Mouse (Mus musculus) heart, embryonic 13.5 days (tissue): Measurements from ENCODE around the gene Zfp423. TPM values are rescaled to one million over a fixed set of nuclear protein-coding genes. Genes with fewer than 3 reads are reported as not detected.

Experiments
- ATAC-seq: fragments of 200-750 bp; cut with Nextera tagmentation; 2 replicates; pipeline ENCODE4 v1.8.0; 2017; ENCODE audit warnings: moderate TSS enrichment; ENCODE audit not compliant: insufficient number of reproducible peaks, low FRiP score, low TSS enrichment; ENCODE audit errors: extremely low read depth
- H3K27ac ChIP-seq: fragments of 300-500 bp; sonication (generic); replicated peaks from 2 replicates; pipeline ENCODE4 v1.5.1; 2015; ENCODE audit warnings: moderate library complexity, mild to moderate bottlenecking, inconsistent platforms
- H3K27me3 ChIP-seq: fragments of 300-500 bp; sonication (generic); replicated peaks from 2 replicates; pipeline ENCODE4 v1.6.1; 2015; ENCODE audit warnings: mild to moderate bottlenecking, inconsistent platforms
- H3K36me3 ChIP-seq: fragments of 300-500 bp; sonication (generic); 2 replicates; pipeline ENCODE4 v1.6.1; 2015; ENCODE audit warnings: mild to moderate bottlenecking, inconsistent platforms
- H3K4me1 ChIP-seq: fragments of 300-500 bp; sonication (generic); 2 replicates; pipeline ENCODE4 v1.6.1; 2015; ENCODE audit warnings: inconsistent platforms
- H3K4me2 ChIP-seq: fragments of 300-500 bp; sonication (generic); 2 replicates; pipeline ENCODE4 v1.6.1; 2015; ENCODE audit warnings: inconsistent platforms, mild to moderate bottlenecking, moderate library complexity
- H3K4me3 ChIP-seq: fragments of 300-500 bp; sonication (generic); 2 replicates; pipeline ENCODE4 v1.5.1; 2015; ENCODE audit warnings: moderate library complexity, mild to moderate bottlenecking, inconsistent platforms
- H3K9ac ChIP-seq: fragments of 300-500 bp; sonication (generic); 2 replicates; pipeline ENCODE4 v1.6.1; 2015; ENCODE audit warnings: inconsistent platforms, mild to moderate bottlenecking, moderate library complexity
- H3K9me3 ChIP-seq: fragments of 300-500 bp; sonication (generic); 2 replicates; pipeline ENCODE4 v1.6.1; 2016; ENCODE audit warnings: inconsistent platforms
- WGBS: fragments of 180-500 bp; shearing (Covaris S2); methylation state at CpG from one replicate; pipeline ENCODE4 v1.1.7; 2015; ENCODE audit warnings: mixed read lengths; 5-methylcytosine and 5-hydroxymethylcytosine counted together
- polyA plus RNA-seq: library from polyadenylated mRNA; unstranded; fragments of >200 nt; fragmentation: Nextera tagmentation; extraction: Ambion mirVana; gene quantifications from 2 replicates; pipeline ENCODE4 v1.2.1, GENCODE M21; 2015

The Zfp423 gene
- 4.1 and 4.8 TPM in 2 replicates for polyA plus RNA-seq

- peak; percentile 4; the same call in 1 of the 2 replicates for ATAC-seq
- H3K27me3 ChIP-seq: peaks cover 51% of the 10 kb centered on the region
Observed at GRCm38 (mm10) chr8:87959320-87959920, at the start of gene Zfp423. Gene Zfp423 (minus strand): TSS chr8:87959595.

GRCm38 (mm10) chr8:88006811-88007210 is 47.4 kb upstream of the Zfp423 start:
- H3K36me3 ChIP-seq: no peaks in the 10 kb centered on the region
- 57% methylated on average over 5 of the region's 5 CpGs for WGBS
- peaks cover 9% of the 10 kb centered on the region; the same call in 1 of the 2 replicates for H3K4me1 ChIP-seq
- no peak overlapping the region for H3K4me3 ChIP-seq
- H3K9ac ChIP-seq: no peak overlapping the region
- no peak overlapping the region for H3K4me2 ChIP-seq
- no peak for ATAC-seq
- no peaks in the 10 kb centered on the region for H3K27me3 ChIP-seq
- no peak overlapping the region for H3K27ac ChIP-seq
- no peaks in the 10 kb centered on the region for H3K9me3 ChIP-seq

More at GRCm38 (mm10) chr8:87959320-87959920, at the start of gene Zfp423:
- no peaks in the 10 kb centered on the region for H3K36me3 ChIP-seq
- H3K4me3 ChIP-seq: peak within 1 kb of the TSS; percentile 68
- peak within 1 kb of the TSS; percentile 90 for H3K27ac ChIP-seq
- H3K9ac ChIP-seq: peak within 1 kb of the TSS; percentile 91
- H3K4me1 ChIP-seq: peaks cover 59% of the 10 kb centered on the region
- under 1% methylated on average over 30 of the region's 48 CpGs for WGBS
- peak within 1 kb of the TSS; percentile 92 for H3K4me2 ChIP-seq
- no peaks in the 10 kb centered on the region for H3K9me3 ChIP-seq

- Histone ChIP-seq H3K4me1 (peaks cover 15% of the 10 kb centered on the region), H3K27ac (no peak overlapping the region), H3K36me3 (no peaks in the 10 kb centered on the region), H3K27me3 (peaks cover 3% of the 10 kb centered on the region; the same call in 1 of the 2 replicates), H3K4me3 (no peak overlapping the region), H3K4me2 (peak overlapping the region; percentile 44; the same call in 1 of the 2 replicates), H3K9me3 (no peaks in the 10 kb centered on the region), H3K9ac (no peak overlapping the region)
- 14% methylated on average over 5 of the region's 5 CpGs for WGBS
- no peak for ATAC-seq
Observed at GRCm38 (mm10) chr8:87984778-87985177, 25.4 kb upstream of the Zfp423 start.

GRCm38 (mm10) chr8:87984032-87984431 is 24.6 kb upstream of the Zfp423 start:
- no peak overlapping the region for H3K27ac ChIP-seq
- 0 out of 2 replicates have a peak overlapping the region, but pooled peaks have one; percentile 13 for H3K4me3 ChIP-seq
- H3K36me3 ChIP-seq: no peaks in the 10 kb centered on the region
- H3K4me2 ChIP-seq: peak overlapping the region; percentile 44
- H3K9me3 ChIP-seq: no peaks in the 10 kb centered on the region
- H3K27me3 ChIP-seq: peaks cover 3% of the 10 kb centered on the region; the same call in 1 of the 2 replicates
- WGBS: 26% methylated on average over 8 of the region's 8 CpGs
- ATAC-seq: no peak
- no peak overlapping the region for H3K9ac ChIP-seq
- peaks cover 15% of the 10 kb centered on the region for H3K4me1 ChIP-seq

- no peak overlapping the region for H3K4me2 ChIP-seq
- no peak for ATAC-seq
- no peaks in the 10 kb centered on the region for H3K36me3 ChIP-seq
- no peak overlapping the region for H3K27ac ChIP-seq
- H3K4me1 ChIP-seq: peaks cover 15% of the 10 kb centered on the region
- no peak overlapping the region for H3K9ac ChIP-seq
- H3K27me3 ChIP-seq: peaks cover 3% of the 10 kb centered on the region; the same call in 1 of the 2 replicates
- WGBS: 89% methylated on average over 4 of the region's 4 CpGs
- H3K4me3 ChIP-seq: no peak overlapping the region
- H3K9me3 ChIP-seq: no peaks in the 10 kb centered on the region
Observed at GRCm38 (mm10) chr8:87982936-87983335, 23.5 kb upstream of the Zfp423 start.

- peak overlapping the region; percentile 83 for H3K4me2 ChIP-seq
- H3K4me1 ChIP-seq: peaks cover 22% of the 10 kb centered on the region
- H3K27me3 ChIP-seq: 0 out of 2 replicates have a peak, but pooled peaks cover 4% of the 10 kb centered on the region
- WGBS: 30% methylated on average over 1 of the region's 1 CpGs
- H3K9me3 ChIP-seq: no peaks in the 10 kb centered on the region
- no peak overlapping the region for H3K4me3 ChIP-seq
- no peaks in the 10 kb centered on the region for H3K36me3 ChIP-seq
- H3K9ac ChIP-seq: no peak overlapping the region
- no peak for ATAC-seq
- peak overlapping the region; percentile 26; the same call in 1 of the 2 replicates for H3K27ac ChIP-seq
Observed at GRCm38 (mm10) chr8:87975466-87975809, 16.0 kb upstream of the Zfp423 start.

GRCm38 (mm10) chr8:87974759-87975465 is 15.5 kb upstream of the Zfp423 start:
- Histone ChIP-seq H3K4me2 (peak overlapping the region; percentile 83), H3K9me3 (no peaks in the 10 kb centered on the region), H3K9ac (peak overlapping the region; percentile 75), H3K36me3 (no peaks in the 10 kb centered on the region), H3K27ac (peak overlapping the region; percentile 26; the same call in 1 of the 2 replicates), H3K27me3 (0 out of 2 replicates have a peak, but pooled peaks cover 4% of the 10 kb centered on the region), H3K4me1 (peaks cover 22% of the 10 kb centered on the region), H3K4me3 (peak overlapping the region; percentile 47)
- 3% methylated on average over 24 of the region's 24 CpGs for whole genome bisulfite sequencing
- ATAC-seq: no peak

GRCm38 (mm10) chr8:87974122-87974758 is 14.8 kb upstream of the Zfp423 start:
- H3K4me3 ChIP-seq: peak overlapping the region; percentile 47
- H3K36me3 ChIP-seq: no peaks in the 10 kb centered on the region
- 0 out of 2 replicates have a peak, but pooled peaks cover 4% of the 10 kb centered on the region for H3K27me3 ChIP-seq
- 0 out of 2 replicates have a peak overlapping the region, but pooled peaks have one; percentile 26 for H3K27ac ChIP-seq
- no peaks in the 10 kb centered on the region for H3K9me3 ChIP-seq
- peak overlapping the region; percentile 83 for H3K4me2 ChIP-seq
- ATAC-seq: no peak
- peak overlapping the region; percentile 75 for H3K9ac ChIP-seq
- 7% methylated on average over 21 of the region's 21 CpGs for WGBS
- peaks cover 22% of the 10 kb centered on the region for H3K4me1 ChIP-seq

GRCm38 (mm10) chr8:87967866-87968620 is 8.6 kb upstream of the Zfp423 start:
- H3K9ac ChIP-seq: no peak overlapping the region
- H3K27me3 ChIP-seq: peaks cover 13% of the 10 kb centered on the region
- H3K9me3 ChIP-seq: no peaks in the 10 kb centered on the region
- WGBS: 31% methylated on average over 8 of the region's 8 CpGs
- no peak overlapping the region for H3K27ac ChIP-seq
- H3K4me1 ChIP-seq: peaks cover 24% of the 10 kb centered on the region
- no peaks in the 10 kb centered on the region for H3K36me3 ChIP-seq
- H3K4me3 ChIP-seq: no peak overlapping the region
- ATAC-seq: no peak
- no peak overlapping the region for H3K4me2 ChIP-seq

GRCm38 (mm10) chr8:87967057-87967820 is 7.8 kb upstream of the Zfp423 start:
- no peaks in the 10 kb centered on the region for H3K9me3 ChIP-seq
- H3K27me3 ChIP-seq: peaks cover 21% of the 10 kb centered on the region
- no peak overlapping the region for H3K9ac ChIP-seq
- H3K36me3 ChIP-seq: no peaks in the 10 kb centered on the region
- peaks cover 32% of the 10 kb centered on the region for H3K4me1 ChIP-seq
- H3K4me2 ChIP-seq: no peak overlapping the region
- WGBS: 18% methylated on average over 2 of the region's 2 CpGs
- ATAC-seq: no peak
- H3K4me3 ChIP-seq: no peak overlapping the region
- no peak overlapping the region for H3K27ac ChIP-seq
